Mouse (Mus musculus) hindbrain, embryonic 14.5 days (tissue): ENCODE results near the gene Lmo1. TPM values are rescaled to one million over a fixed set of nuclear protein-coding genes. Genes with fewer than 3 reads are reported as not detected.
A peak's percentile ranks its signal among the peaks of the same experiment; 100 is the strongest.

ENCODE experiments used
- ATAC-seq: fragments of 200-750 bp; cut with Nextera tagmentation; 2 replicates; pipeline ENCODE4 v1.8.0; 2017; ENCODE audit warnings: moderate number of reproducible peaks, mild to moderate bottlenecking, moderate TSS enrichment, moderate library complexity; ENCODE audit not compliant: low FRiP score
- DNase-seq: peaks from one replicate; pipeline ENCODE4 v3.0.0-alpha.2; 2015; ENCODE audit warnings: low spot score
- H3K27ac ChIP-seq: fragments of 300-500 bp; sonication (generic); 2 replicates; pipeline ENCODE4 v1.5.1; 2014; ENCODE audit warnings: mild to moderate bottlenecking, moderate library complexity
- H3K27me3 ChIP-seq: fragments of 300-500 bp; sonication (generic); 2 replicates; pipeline ENCODE4 v1.6.1; 2014; ENCODE audit warnings: mild to moderate bottlenecking, low read length, mixed read lengths; ENCODE audit not compliant: control insufficient read depth, insufficient read depth
- H3K36me3 ChIP-seq: fragments of 300-500 bp; sonication (generic); replicated peaks from 2 replicates; pipeline ENCODE4 v1.6.1; 2014; ENCODE audit not compliant: control insufficient read depth, insufficient read depth
- H3K4me1 ChIP-seq: fragments of 300-500 bp; sonication (generic); replicated peaks from 2 replicates; pipeline ENCODE4 v1.6.1; 2014; ENCODE audit warnings: antibody characterized with exemption, low read length, mixed read lengths; ENCODE audit not compliant: control insufficient read depth, insufficient read depth
- H3K4me2 ChIP-seq: fragments of 300-500 bp; sonication (generic); replicated peaks from 2 replicates; pipeline ENCODE4 v1.6.1; 2014; ENCODE audit warnings: mild to moderate bottlenecking, moderate library complexity
- H3K4me3 ChIP-seq: fragments of 300-500 bp; sonication (generic); replicated peaks from 2 replicates; pipeline ENCODE4 v1.5.1; 2014; ENCODE audit warnings: mild to moderate bottlenecking, low read length
- H3K9ac ChIP-seq: fragments of 300-500 bp; sonication (generic); 2 replicates; pipeline ENCODE4 v1.6.1; 2014
- H3K9me3 ChIP-seq: fragments of 300-500 bp; sonication (generic); 2 replicates; pipeline ENCODE4 v1.6.1; 2016; ENCODE audit warnings: low read length; ENCODE audit not compliant: control insufficient read depth
- WGBS: fragments of 180-500 bp; shearing (Covaris S2); extraction: QIAGEN DNeasy Blood & Tissue Kit; methylation state at CpG from one replicate; pipeline ENCODE4 v1.1.7; 2014; 5-methylcytosine and 5-hydroxymethylcytosine counted together
- polyA plus RNA-seq: library from polyadenylated mRNA; unstranded; fragments of >200 nt; fragmentation: Nextera tagmentation; extraction: Ambion mirVana; gene quantifications from 2 replicates; pipeline ENCODE4 v1.2.1, GENCODE M21; 2014

Gene Lmo1
- polyA plus RNA-seq, 1 experiment from 2014 or later: 55.2 TPM

- Histone ChIP-seq H3K4me2 (no peak overlapping the region), H3K27me3 (0 out of 2 replicates have a peak, but pooled peaks cover 6% of the 10 kb centered on the region), H3K9ac (no peak overlapping the region), H3K9me3 (no peaks in the 10 kb centered on the region), H3K36me3 (no peaks in the 10 kb centered on the region), H3K4me1 (no peaks in the 10 kb centered on the region), H3K27ac (no peak overlapping the region), H3K4me3 (no peak overlapping the region)
- ATAC-seq: no peak
- DNase-seq: no peak
- 68% methylated on average over 2 of the region's 2 CpGs for WGBS
Observed at GRCm38 (mm10) chr7:109206358-109206757, 31.4 kb upstream of the Lmo1 start.

- no peak overlapping the region for H3K27ac ChIP-seq
Observed at GRCm38 (mm10) chr7:109203140-109203539, 28.1 kb upstream of the Lmo1 start.

GRCm38 (mm10) chr7:109200559-109200958 is 25.6 kb upstream of the Lmo1 start:
- 88% methylated on average over 3 of the region's 3 CpGs for WGBS
- no peaks in the 10 kb centered on the region for H3K36me3 ChIP-seq

More at GRCm38 (mm10) chr7:109203140-109203539, 28.1 kb upstream of the Lmo1 start:
- no peak overlapping the region for H3K4me2 ChIP-seq
- H3K4me1 ChIP-seq: no peaks in the 10 kb centered on the region
- no peak overlapping the region for H3K9ac ChIP-seq
- no peaks in the 10 kb centered on the region for H3K9me3 ChIP-seq
- ATAC-seq (no peak), DNase-seq (no peak)
- H3K4me3 ChIP-seq: no peak overlapping the region
- H3K36me3 ChIP-seq: no peaks in the 10 kb centered on the region
- 0 out of 2 replicates have a peak, but pooled peaks cover 6% of the 10 kb centered on the region for H3K27me3 ChIP-seq
- 60% methylated on average over 3 of the region's 3 CpGs for WGBS

GRCm38 (mm10) chr7:109197161-109197650 is 22.2 kb upstream of the Lmo1 start:
- Histone ChIP-seq H3K9ac (no peak overlapping the region), H3K27ac (peak overlapping the region; percentile 70), H3K4me2 (no peak overlapping the region), H3K4me1 (peaks cover 15% of the 10 kb centered on the region), H3K9me3 (no peaks in the 10 kb centered on the region), H3K4me3 (no peak overlapping the region), H3K36me3 (no peaks in the 10 kb centered on the region), H3K27me3 (peaks cover 7% of the 10 kb centered on the region; the same call in 1 of the 2 replicates)
- WGBS: 55% methylated on average over 3 of the region's 3 CpGs
- ATAC-seq (no peak), DNase-seq (no peak)

More at GRCm38 (mm10) chr7:109200559-109200958, 25.6 kb upstream of the Lmo1 start:
- ATAC-seq (no peak), DNase-seq (no peak)
- no peak overlapping the region for H3K4me2 ChIP-seq
- peaks cover 6% of the 10 kb centered on the region; the same call in 1 of the 2 replicates for H3K27me3 ChIP-seq
- no peak overlapping the region for H3K4me3 ChIP-seq
- peaks cover 11% of the 10 kb centered on the region for H3K4me1 ChIP-seq
- no peak overlapping the region for H3K27ac ChIP-seq
- H3K9ac ChIP-seq: no peak overlapping the region
- no peaks in the 10 kb centered on the region for H3K9me3 ChIP-seq

GRCm38 (mm10) chr7:109196399-109197082 is 21.5 kb upstream of the Lmo1 start:
- peaks cover 21% of the 10 kb centered on the region for H3K4me1 ChIP-seq
- H3K36me3 ChIP-seq: no peaks in the 10 kb centered on the region
- DNase-seq (no peak), ATAC-seq (peak; percentile 39)
- no peaks in the 10 kb centered on the region for H3K9me3 ChIP-seq
- WGBS: 8% methylated on average over 11 of the region's 11 CpGs
- peak overlapping the region; percentile 70 for H3K27ac ChIP-seq
- H3K4me3 ChIP-seq: no peak overlapping the region
- H3K27me3 ChIP-seq: peaks cover 6% of the 10 kb centered on the region; the same call in 1 of the 2 replicates
- H3K4me2 ChIP-seq: no peak overlapping the region
- H3K9ac ChIP-seq: no peak overlapping the region

- no peak for ATAC-seq
- Histone ChIP-seq H3K27ac (0 out of 2 replicates have a peak overlapping the region, but pooled peaks have one; percentile 56), H3K27me3 (peaks cover 6% of the 10 kb centered on the region; the same call in 1 of the 2 replicates), H3K9me3 (no peaks in the 10 kb centered on the region), H3K4me3 (no peak overlapping the region), H3K4me1 (peaks cover 25% of the 10 kb centered on the region), H3K4me2 (no peak overlapping the region), H3K36me3 (no peaks in the 10 kb centered on the region), H3K9ac (no peak overlapping the region)
- no peak for DNase-seq
- WGBS: 46% methylated on average over 6 of the region's 6 CpGs
Observed at GRCm38 (mm10) chr7:109195982-109196381, 21.0 kb upstream of the Lmo1 start.

GRCm38 (mm10) chr7:109194850-109195249 is 19.8 kb upstream of the Lmo1 start:
- Histone ChIP-seq H3K27me3 (peaks cover 6% of the 10 kb centered on the region; the same call in 1 of the 2 replicates), H3K9me3 (no peaks in the 10 kb centered on the region), H3K4me1 (peaks cover 30% of the 10 kb centered on the region), H3K4me3 (no peak overlapping the region), H3K27ac (no peak overlapping the region), H3K36me3 (no peaks in the 10 kb centered on the region), H3K9ac (no peak overlapping the region), H3K4me2 (no peak overlapping the region)
- 92% methylated on average over 1 of the region's 1 CpGs for WGBS
- no peak for DNase-seq
- ATAC-seq: no peak

GRCm38 (mm10) chr7:109187244-109188035 is 12.4 kb upstream of the Lmo1 start:
- Histone ChIP-seq H3K27ac (no peak overlapping the region), H3K27me3 (peaks cover 35% of the 10 kb centered on the region; the same call in 1 of the 2 replicates), H3K4me2 (no peak overlapping the region), H3K4me3 (no peak overlapping the region), H3K36me3 (no peaks in the 10 kb centered on the region), H3K9ac (no peak overlapping the region), H3K9me3 (no peaks in the 10 kb centered on the region), H3K4me1 (peaks cover 18% of the 10 kb centered on the region)
- ATAC-seq (no peak), DNase-seq (no peak)
- 82% methylated on average over 6 of the region's 6 CpGs for WGBS

GRCm38 (mm10) chr7:109185975-109186374 is 11.0 kb upstream of the Lmo1 start:
- H3K9me3 ChIP-seq: no peaks in the 10 kb centered on the region
- no peak overlapping the region for H3K4me2 ChIP-seq
- H3K27me3 ChIP-seq: peaks cover 35% of the 10 kb centered on the region; the same call in 1 of the 2 replicates
- no peak for DNase-seq
- H3K36me3 ChIP-seq: no peaks in the 10 kb centered on the region
- ATAC-seq: no peak
- no peak overlapping the region for H3K9ac ChIP-seq
- peaks cover 5% of the 10 kb centered on the region; the same call in 1 of the 2 replicates for H3K4me1 ChIP-seq
- no peak overlapping the region for H3K27ac ChIP-seq
- H3K4me3 ChIP-seq: no peak overlapping the region
- 95% methylated on average over 2 of the region's 2 CpGs for WGBS
